Mouse (Mus musculus) embryonic facial prominence, embryonic 11.5 days (tissue): Measurements from ENCODE around the gene Krt1. TPM values are rescaled to one million over a fixed set of nuclear protein-coding genes. Genes with fewer than 3 reads are reported as not detected.

ENCODE experiments used
- ATAC-seq: fragments of 200-750 bp; cut with Nextera tagmentation; replicated peaks from 2 replicates; pipeline ENCODE4 v1.8.0; 2017; ENCODE audit warnings: low read depth; ENCODE audit not compliant: insufficient number of reproducible peaks, low FRiP score, low TSS enrichment
- DNase-seq: peaks from one replicate; pipeline ENCODE4 v3.0.0-alpha.2; 2015; ENCODE audit warnings: low spot score
- H3K27ac ChIP-seq: fragments of 300-500 bp; sonication (generic); replicated peaks from 2 replicates; pipeline ENCODE4 v1.5.1; 2014; ENCODE audit warnings: mild to moderate bottlenecking, low read depth, low read length, control low read depth
- H3K27me3 ChIP-seq: fragments of 300-500 bp; sonication (generic); 2 replicates; pipeline ENCODE4 v1.6.1; 2014; ENCODE audit warnings: mild to moderate bottlenecking, low read length, moderate library complexity, mixed read lengths; ENCODE audit not compliant: control insufficient read depth, insufficient read depth
- H3K36me3 ChIP-seq: fragments of 300-500 bp; sonication (generic); replicated peaks from 2 replicates; pipeline ENCODE4 v1.6.1; 2014; ENCODE audit warnings: low read depth, mild to moderate bottlenecking, low read length, moderate library complexity, mixed read lengths; ENCODE audit not compliant: control insufficient read depth, insufficient read depth
- H3K4me1 ChIP-seq: fragments of 300-500 bp; sonication (generic); 2 replicates; pipeline ENCODE4 v1.6.1; 2014; ENCODE audit warnings: low read length, mixed read lengths; ENCODE audit not compliant: control insufficient read depth, insufficient read depth
- H3K4me2 ChIP-seq: fragments of 300-500 bp; sonication (generic); 2 replicates; pipeline ENCODE4 v1.6.1; 2014; ENCODE audit warnings: low read depth, mild to moderate bottlenecking, control low read depth, low read length, moderate library complexity
- H3K4me3 ChIP-seq: fragments of 300-500 bp; sonication (generic); 2 replicates; pipeline ENCODE4 v1.5.1; 2014; ENCODE audit warnings: low read depth, low read length, control low read depth
- H3K9ac ChIP-seq: fragments of 300-500 bp; sonication (generic); replicated peaks from 2 replicates; pipeline ENCODE4 v1.6.1; 2014; ENCODE audit warnings: mild to moderate bottlenecking, control low read depth, low read length
- H3K9me3 ChIP-seq: fragments of 300-500 bp; sonication (generic); replicated peaks from 2 replicates; pipeline ENCODE4 v1.6.1; 2016; ENCODE audit warnings: mild to moderate bottlenecking, low read length, inconsistent platforms, mixed read lengths; ENCODE audit not compliant: control insufficient read depth
- WGBS: fragments of 180-500 bp; shearing (Covaris S2); extraction: QIAGEN DNeasy Blood & Tissue Kit; methylation state at CpG from one replicate; pipeline ENCODE4 v1.1.7; 2014; 5-methylcytosine and 5-hydroxymethylcytosine counted together
- polyA plus RNA-seq: library from polyadenylated mRNA; unstranded; fragments of >200 nt; fragmentation: Nextera tagmentation; extraction: Ambion mirVana; gene quantifications from 2 replicates; pipeline ENCODE4 v1.2.1, GENCODE M21; 2014

The Krt1 gene
- 1.3 and 1.7 TPM in 2 replicates for polyA plus RNA-seq

GRCm38 (mm10) chr15:101850694-101851093 lies at the start of gene Krt1:
TSS of gene Krt1 (minus strand) at chr15:101850794.
- Histone ChIP-seq H3K27ac (no peak within 1 kb of the TSS), H3K36me3 (no peaks in the 10 kb centered on the region), H3K9me3 (no peaks in the 10 kb centered on the region), H3K27me3 (no peaks in the 10 kb centered on the region), H3K9ac (no peak within 1 kb of the TSS), H3K4me2 (no peak within 1 kb of the TSS), H3K4me1 (no peaks in the 10 kb centered on the region), H3K4me3 (no peak within 1 kb of the TSS)
- DNase-seq (no peak), ATAC-seq (no peak)
- 87% methylated on average over 6 of the region's 6 CpGs for WGBS

DNA sequence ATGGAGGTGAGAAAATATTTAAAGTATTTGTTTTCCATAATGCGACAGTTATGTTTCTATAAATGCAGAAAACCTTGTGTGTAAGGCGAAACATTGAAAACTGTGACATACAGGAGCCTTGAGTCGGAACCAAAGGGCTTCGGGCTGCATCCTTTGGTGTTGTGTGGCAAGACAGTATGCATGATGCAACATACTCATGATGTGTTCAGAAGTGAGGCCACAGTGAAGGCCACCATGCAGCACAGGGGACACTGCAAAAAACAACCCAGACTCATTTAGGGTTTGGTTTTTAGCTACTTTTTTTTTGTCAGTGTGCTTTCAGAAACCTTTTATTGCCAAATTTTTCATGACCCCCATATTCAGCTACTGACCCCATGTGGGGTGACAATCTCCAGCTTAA lies 44.6 kb upstream of the Krt1 start:
- Histone ChIP-seq H3K9me3 (no peaks in the 10 kb centered on the region), H3K9ac (no peak overlapping the region), H3K27me3 (no peaks in the 10 kb centered on the region), H3K4me2 (no peak overlapping the region), H3K4me3 (no peak overlapping the region), H3K4me1 (no peaks in the 10 kb centered on the region), H3K27ac (no peak overlapping the region), H3K36me3 (no peaks in the 10 kb centered on the region)
- 88% methylated on average over 4 of the region's 4 CpGs for WGBS
- ATAC-seq, result no peak
- DNase-seq, result no peak

DNA sequence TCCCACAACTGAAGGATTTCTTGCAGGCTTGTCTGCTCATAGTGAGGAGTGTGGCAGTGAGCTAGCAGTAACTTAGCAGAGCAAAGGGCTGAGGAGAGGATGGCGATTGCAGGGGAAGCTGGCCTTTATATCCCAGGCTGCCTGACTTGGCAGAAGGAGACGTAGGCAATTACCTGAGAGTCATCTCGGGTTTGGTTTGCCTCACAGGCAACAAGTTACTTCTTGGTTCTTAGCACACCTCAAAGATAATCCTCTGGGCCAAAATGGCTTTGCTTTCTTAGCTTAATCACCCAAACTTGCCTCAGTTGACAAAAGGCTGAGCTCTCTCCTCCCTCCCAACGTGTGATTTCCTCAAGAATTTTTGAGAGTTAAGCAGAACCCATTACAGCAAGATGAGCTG lies 42.2 kb upstream of the Krt1 start, which contains the start of gene Krt76:
TSS of gene Krt76 (minus strand) at position 101 of the 400 bp plus-strand sequence.
- 67% methylated on average over 4 of the region's 4 CpGs for WGBS
- no peaks in the 10 kb centered on the region for H3K36me3 ChIP-seq
- H3K4me2 ChIP-seq, result no peak within 1 kb of the TSS
- H3K9ac ChIP-seq, result no peak within 1 kb of the TSS
- H3K4me1 ChIP-seq, result no peaks in the 10 kb centered on the region
- H3K27ac ChIP-seq, result no peak within 1 kb of the TSS
- H3K9me3 ChIP-seq, result no peaks in the 10 kb centered on the region
- ATAC-seq (no peak), DNase-seq (no peak)
- H3K27me3 ChIP-seq, result no peaks in the 10 kb centered on the region
- no peak within 1 kb of the TSS for H3K4me3 ChIP-seq

GRCm38 (mm10) chr15:101879776-101880175 lies 29.2 kb upstream of the Krt1 start:
- ATAC-seq, result no peak
- peak; percentile 70 for DNase-seq
- no peak overlapping the region for H3K4me2 ChIP-seq
- no peaks in the 10 kb centered on the region for H3K4me1 ChIP-seq
- 24% methylated on average over 11 of the region's 11 CpGs for WGBS
- no peaks in the 10 kb centered on the region for H3K36me3 ChIP-seq
- no peaks in the 10 kb centered on the region for H3K27me3 ChIP-seq
- no peak overlapping the region for H3K27ac ChIP-seq
- no peaks in the 10 kb centered on the region for H3K9me3 ChIP-seq
- H3K9ac ChIP-seq, result no peak overlapping the region
- no peak overlapping the region for H3K4me3 ChIP-seq

DNA sequence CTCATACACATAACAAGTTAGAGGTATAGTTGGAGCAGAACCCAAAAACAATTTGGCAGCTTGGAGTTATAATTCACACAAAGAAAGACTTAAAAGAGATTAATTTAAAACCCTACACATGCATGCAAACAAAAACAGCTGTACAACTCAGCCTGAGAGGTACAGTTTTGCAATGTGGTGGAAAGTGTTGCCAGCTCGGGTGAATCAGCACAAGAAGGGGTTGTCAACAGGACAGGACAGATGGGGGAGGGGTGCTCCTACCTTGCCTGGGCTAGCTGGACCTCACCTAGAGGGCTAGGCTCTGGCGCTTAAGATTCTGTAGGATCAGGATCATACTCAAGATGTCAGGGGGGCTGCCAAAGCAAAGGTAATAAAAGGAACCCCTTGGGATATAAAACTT lies 27.4 kb upstream of the Krt1 start:
- Histone ChIP-seq H3K4me3 (no peak overlapping the region), H3K4me2 (no peak overlapping the region), H3K4me1 (no peaks in the 10 kb centered on the region), H3K36me3 (no peaks in the 10 kb centered on the region), H3K27me3 (no peaks in the 10 kb centered on the region), H3K9ac (no peak overlapping the region), H3K9me3 (no peaks in the 10 kb centered on the region), H3K27ac (no peak overlapping the region)
- no peak for DNase-seq
- 58% methylated on average over 2 of the region's 2 CpGs for WGBS
- ATAC-seq, result no peak

DNA sequence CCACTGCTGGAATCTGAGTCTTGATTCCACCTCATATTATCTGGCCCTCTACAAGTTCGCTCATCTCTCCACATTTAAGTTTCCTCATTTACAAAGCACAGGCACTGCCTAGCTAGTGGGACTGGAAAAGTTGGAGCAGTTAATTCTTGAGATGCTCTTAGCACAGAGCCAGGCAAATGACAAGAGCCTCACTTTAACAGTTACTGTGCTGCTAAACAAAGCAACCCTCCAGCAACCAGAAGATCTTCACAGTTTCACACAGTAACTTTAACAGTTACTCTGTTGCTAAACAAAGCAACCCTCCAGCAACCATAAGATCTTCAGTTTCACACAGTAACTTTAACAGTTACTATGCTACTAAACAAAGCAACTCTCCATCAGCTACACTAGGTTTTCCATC lies 23.8 kb upstream of the Krt1 start:
- no peaks in the 10 kb centered on the region for H3K4me1 ChIP-seq
- H3K4me2 ChIP-seq, result no peak overlapping the region
- 82% methylated on average over 1 of the region's 1 CpGs for WGBS
- no peak for ATAC-seq
- H3K4me3 ChIP-seq, result no peak overlapping the region
- H3K9me3 ChIP-seq, result no peaks in the 10 kb centered on the region
- no peak overlapping the region for H3K9ac ChIP-seq
- no peaks in the 10 kb centered on the region for H3K27me3 ChIP-seq
- H3K27ac ChIP-seq, result no peak overlapping the region
- no peaks in the 10 kb centered on the region for H3K36me3 ChIP-seq
- DNase-seq, result no peak

DNA sequence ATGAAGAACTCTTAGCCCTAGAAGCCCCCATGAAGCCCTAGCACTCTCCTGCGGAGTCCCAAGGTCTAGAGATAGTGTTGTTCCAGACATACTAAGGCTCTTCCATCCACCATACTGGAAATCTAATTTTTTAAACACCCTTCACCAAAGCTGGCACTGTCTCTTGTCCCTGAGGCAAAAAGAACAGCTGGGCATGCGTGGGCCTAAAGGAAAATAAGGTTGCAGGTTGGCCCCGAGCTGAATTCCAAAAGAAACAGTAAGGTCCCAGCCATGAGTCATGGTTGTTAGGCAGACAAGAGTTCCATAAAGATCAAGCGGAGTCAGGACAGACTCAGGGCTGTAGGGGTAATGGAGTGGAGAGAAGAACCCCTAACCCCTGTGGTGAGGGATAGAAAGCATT lies 22.6 kb upstream of the Krt1 start:
- Histone ChIP-seq H3K36me3 (no peaks in the 10 kb centered on the region), H3K27ac (no peak overlapping the region), H3K9ac (no peak overlapping the region), H3K4me2 (no peak overlapping the region), H3K27me3 (no peaks in the 10 kb centered on the region), H3K4me3 (no peak overlapping the region), H3K4me1 (no peaks in the 10 kb centered on the region), H3K9me3 (no peaks in the 10 kb centered on the region)
- 64% methylated on average over 4 of the region's 4 CpGs for WGBS
- DNase-seq (no peak), ATAC-seq (no peak)

- no peaks in the 10 kb centered on the region for H3K27me3 ChIP-seq
- ATAC-seq, result no peak
- no peaks in the 10 kb centered on the region for H3K4me1 ChIP-seq
- no peak within 1 kb of the TSS for H3K4me2 ChIP-seq
- no peak within 1 kb of the TSS for H3K9ac ChIP-seq
- H3K36me3 ChIP-seq, result no peaks in the 10 kb centered on the region
- 41% methylated on average over 6 of the region's 6 CpGs for WGBS
- no peaks in the 10 kb centered on the region for H3K9me3 ChIP-seq
- no peak for DNase-seq
- no peak within 1 kb of the TSS for H3K4me3 ChIP-seq
- no peak within 1 kb of the TSS for H3K27ac ChIP-seq
These were observed 18.8 kb upstream of the Krt1 start, which contains the start of gene Krt77 for GRCm38 (mm10) chr15:101869431-101869830. TSS of gene Krt77 (minus strand) at chr15:101869705.
